Mouse (Mus musculus): ENCODE measurements around the gene Wdr62. TPM values are rescaled to one million over a fixed set of nuclear protein-coding genes. Genes with fewer than 3 reads are reported as not detected.

The Wdr62 gene
- polyA plus RNA-seq, 1 experiment, result 14.8 TPM

DNA sequence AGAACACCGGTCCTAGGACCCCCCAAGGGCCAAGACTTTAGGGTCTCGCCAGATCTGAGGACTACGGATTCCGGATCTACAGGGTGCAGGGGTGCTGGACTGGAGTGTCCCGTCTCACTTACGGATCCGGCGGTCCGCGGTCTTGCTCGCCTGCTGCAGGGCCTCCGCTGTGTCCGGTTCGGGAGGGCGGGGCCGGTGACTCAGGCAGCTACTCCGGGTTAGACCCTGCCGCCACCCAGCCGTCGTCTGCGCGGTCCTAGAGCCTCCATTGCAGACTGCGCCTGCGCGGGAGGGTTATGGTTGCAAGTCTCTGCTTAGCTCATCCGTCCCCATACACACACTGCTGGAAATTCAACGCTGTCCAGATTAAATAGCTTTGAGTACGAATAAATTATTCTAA is 85.3 kb downstream of the Wdr62 start:
- Histone ChIP-seq H3K27me3 (ENCODE audit: control insufficient read depth) (no peaks in the 10 kb centered on the region), H3K4me3 (replicated peaks) (peak overlapping the region; percentile 93), H3K9me3 (ENCODE audit: control insufficient read depth, low read length) (no peaks in the 10 kb centered on the region), H3K36me3 (ENCODE audit: control insufficient read depth) (peaks cover 35% of the 10 kb centered on the region), H3K4me1 (ENCODE audit: control insufficient read depth) (peaks cover 54% of the 10 kb centered on the region)
- no peak for TF ChIP-seq TAL1 (IDR thresholded peaks at IDR 0.05; ENCODE audit: low read length)
- TF ChIP-seq GATA1 (IDR thresholded peaks at IDR 0.05; ENCODE audit: low read length), result no peak

DNA sequence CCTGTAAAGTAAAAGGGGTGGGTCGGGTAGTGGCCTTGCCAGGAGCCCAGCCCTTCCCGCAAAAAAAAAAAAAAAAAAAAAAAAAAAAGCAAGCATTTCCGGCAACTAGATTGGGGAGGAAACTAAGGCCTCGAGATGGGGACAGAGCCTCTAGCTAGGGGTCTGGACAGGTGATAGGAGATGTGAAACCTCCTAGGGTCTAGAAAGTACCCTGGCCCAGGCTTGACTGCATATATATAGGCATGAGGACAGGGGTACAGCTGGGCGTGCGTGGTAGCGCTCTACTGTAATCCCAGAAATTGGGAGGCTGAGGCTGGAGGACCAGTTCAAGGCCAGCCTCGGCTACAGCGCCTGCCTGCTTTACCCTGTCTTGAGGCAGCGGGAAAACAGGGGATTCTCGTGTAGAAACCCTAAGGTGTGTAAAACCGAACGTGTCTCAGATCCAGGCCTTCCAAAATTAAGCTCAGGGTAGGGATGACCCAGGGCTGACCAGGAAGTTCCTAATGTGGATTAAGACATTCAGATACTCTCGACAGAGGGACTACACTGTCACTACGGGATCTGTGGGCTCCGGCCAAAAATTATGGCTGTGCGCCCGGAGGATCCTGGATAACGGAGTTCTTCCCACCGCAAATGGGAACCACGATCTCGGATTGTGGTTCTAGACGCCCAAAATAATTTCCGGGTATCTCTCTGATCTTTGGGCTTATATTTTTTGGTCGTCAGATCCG is 86.0 kb downstream of the Wdr62 start:
- Histone ChIP-seq H3K9me3 (ENCODE audit: control insufficient read depth, low read length) (no peaks in the 10 kb centered on the region), H3K36me3 (ENCODE audit: control insufficient read depth) (peaks cover 41% of the 10 kb centered on the region), H3K4me3 (replicated peaks) (peak overlapping the region; percentile 93), H3K27me3 (ENCODE audit: control insufficient read depth) (no peaks in the 10 kb centered on the region), H3K4me1 (ENCODE audit: control insufficient read depth) (peaks cover 54% of the 10 kb centered on the region)
- TF ChIP-seq TAL1 (IDR thresholded peaks at IDR 0.05; ENCODE audit: low read length) (no peak), GATA1 (IDR thresholded peaks at IDR 0.05; ENCODE audit: low read length) (no peak)

DNA sequence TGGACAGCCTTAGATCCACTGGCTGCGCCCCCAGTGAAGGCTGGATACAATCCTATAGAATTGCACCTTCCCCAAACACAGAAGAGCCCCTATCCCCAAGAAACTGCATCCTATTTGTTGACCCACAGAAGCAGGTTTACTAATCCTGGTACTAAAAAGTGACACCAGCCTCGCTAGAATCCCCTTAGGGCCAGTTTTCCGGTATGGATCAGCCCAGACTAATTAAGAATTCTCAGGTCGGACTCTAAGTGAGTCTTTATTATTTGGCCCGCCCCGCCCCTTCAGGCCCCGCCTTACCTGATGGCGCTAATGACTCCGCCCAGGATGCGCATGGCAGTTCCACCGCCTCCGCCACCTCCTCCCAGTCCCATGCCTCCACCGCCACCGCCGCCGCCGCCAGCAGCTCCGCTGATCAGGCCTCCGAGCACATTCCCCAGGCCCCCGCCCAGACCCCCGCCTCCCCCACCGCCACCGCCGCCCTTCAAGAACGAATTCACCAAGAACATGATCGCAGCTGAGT is 86.6 kb downstream of the Wdr62 start:
- Histone ChIP-seq H3K27me3 (ENCODE audit: control insufficient read depth) (no peaks in the 10 kb centered on the region), H3K36me3 (ENCODE audit: control insufficient read depth) (peaks cover 47% of the 10 kb centered on the region), H3K9me3 (ENCODE audit: control insufficient read depth, low read length) (no peaks in the 10 kb centered on the region), H3K4me1 (ENCODE audit: control insufficient read depth) (peaks cover 53% of the 10 kb centered on the region), H3K4me3 (replicated peaks) (peak overlapping the region; percentile 93)
- TF ChIP-seq TAL1 (IDR thresholded peaks at IDR 0.05; ENCODE audit: low read length), result no peak
- no peak for TF ChIP-seq GATA1 (IDR thresholded peaks at IDR 0.05; ENCODE audit: low read length)

DNA sequence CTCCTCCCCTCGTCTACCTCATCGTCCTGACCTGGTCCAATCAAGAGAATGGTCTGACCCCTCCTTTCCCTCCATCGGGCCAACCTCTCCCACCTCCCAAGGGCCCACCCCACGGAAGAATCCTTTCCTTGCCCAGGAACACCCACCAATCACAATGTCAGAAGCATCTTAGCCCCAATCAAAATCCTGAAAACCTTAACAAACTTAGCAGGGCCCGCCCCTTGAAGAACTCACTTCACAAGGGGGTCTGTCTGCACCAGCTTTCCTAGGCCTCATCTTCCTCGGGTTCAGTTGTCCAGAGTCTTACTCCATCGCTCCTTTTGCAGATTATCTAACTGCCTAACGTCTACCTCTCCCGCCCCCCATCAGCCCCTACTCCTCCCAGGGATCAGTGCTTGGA is 87.2 kb downstream of the Wdr62 start:
- H3K27me3 ChIP-seq (ENCODE audit: control insufficient read depth), result no peaks in the 10 kb centered on the region
- H3K9me3 ChIP-seq (ENCODE audit: control insufficient read depth, low read length), result no peaks in the 10 kb centered on the region
- TF ChIP-seq GATA1 (IDR thresholded peaks at IDR 0.05; ENCODE audit: low read length) (no peak), TAL1 (IDR thresholded peaks at IDR 0.05; ENCODE audit: low read length) (no peak)
- H3K4me3 ChIP-seq (replicated peaks), result peak overlapping the region; percentile 93
- peaks cover 53% of the 10 kb centered on the region for H3K36me3 ChIP-seq (ENCODE audit: control insufficient read depth)
- H3K4me1 ChIP-seq (ENCODE audit: control insufficient read depth), result peaks cover 48% of the 10 kb centered on the region

DNA sequence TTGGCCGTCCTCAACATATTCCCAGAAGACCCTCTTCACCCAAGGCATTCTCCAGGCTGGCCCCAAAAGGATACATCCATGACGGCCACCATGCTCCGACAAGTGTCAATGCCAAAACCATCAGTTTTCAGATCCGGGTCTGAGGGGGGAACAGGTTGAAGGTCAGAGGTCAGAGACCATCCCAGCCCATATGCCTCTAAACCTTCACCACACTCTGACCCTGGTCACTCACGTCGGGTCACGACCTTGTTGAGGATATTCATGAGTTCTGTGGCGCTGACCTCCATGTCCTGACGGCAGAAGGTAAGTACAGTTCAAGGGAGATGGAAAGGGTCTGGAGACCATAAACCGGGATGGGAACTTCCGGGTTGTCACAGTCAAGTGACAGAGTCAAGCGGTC is 88.1 kb downstream of the Wdr62 start:
- Histone ChIP-seq H3K27me3 (ENCODE audit: control insufficient read depth) (no peaks in the 10 kb centered on the region), H3K4me3 (replicated peaks) (no peak overlapping the region), H3K4me1 (ENCODE audit: control insufficient read depth) (peaks cover 44% of the 10 kb centered on the region), H3K9me3 (ENCODE audit: control insufficient read depth, low read length) (no peaks in the 10 kb centered on the region), H3K36me3 (ENCODE audit: control insufficient read depth) (peaks cover 62% of the 10 kb centered on the region)
- no peak for TF ChIP-seq GATA1 (IDR thresholded peaks at IDR 0.05; ENCODE audit: low read length)
- no peak for TF ChIP-seq TAL1 (IDR thresholded peaks at IDR 0.05; ENCODE audit: low read length)

Other genes with a start within 250 kb of the Wdr62 start
- 0.02 TPM in 1 of 2 replicates, not detected in the other for gene Zfp14, start 229.0 kb downstream of the Wdr62 start, polyA plus RNA-seq (2012)
- 0.02 TPM in 1 of 2 replicates, not detected in the other for gene Zfp82, start 207.5 kb downstream of the Wdr62 start, polyA plus RNA-seq (2012)
- not detected in 2 replicates for gene Gm26920, start 190.0 kb downstream of the Wdr62 start, polyA plus RNA-seq (2012)
- not detected in 2 replicates for gene Zfp566, start 189.9 kb downstream of the Wdr62 start, polyA plus RNA-seq (2012)
- gene Zfp260, start 185.6 kb downstream of the Wdr62 start, polyA plus RNA-seq (2012), result not detected in 2 replicates
- gene Zfp382, start 158.5 kb downstream of the Wdr62 start, polyA plus RNA-seq (2012), result 0.11 TPM in 1 of 2 replicates, not detected in the other
- gene Zfp146, start 110.7 kb downstream of the Wdr62 start, polyA plus RNA-seq (2012), result 0.14 and 0.46 TPM in 2 replicates
- gene Cox7a1, start 96.3 kb downstream of the Wdr62 start, polyA plus RNA-seq (2012), result 0.12 TPM in 1 of 2 replicates, not detected in the other
- 17.1 and 21.2 TPM in 2 replicates for gene Capns1, start 81.6 kb downstream of the Wdr62 start, polyA plus RNA-seq (2012)
- 9.4 and 10.9 TPM in 2 replicates for gene Polr2i, start 48.5 kb downstream of the Wdr62 start, polyA plus RNA-seq (2012)
- gene Tbcb, start 48.1 kb downstream of the Wdr62 start, polyA plus RNA-seq (2012), result 2.6 and 4.1 TPM in 2 replicates
- not detected in 2 replicates for gene Ovol3, start 44.7 kb downstream of the Wdr62 start, polyA plus RNA-seq (2012)
- gene Thap8, start 325 bp downstream of the Wdr62 start, polyA plus RNA-seq (2012), result 0.04 TPM in 1 of 2 replicates, not detected in the other
- gene Clip3, start 11.3 kb upstream of the Wdr62 start, polyA plus RNA-seq (2012), result not detected in 2 replicates
- 2.1 and 2.8 TPM in 2 replicates for gene Alkbh6, start 28.3 kb upstream of the Wdr62 start, polyA plus RNA-seq (2012)
- gene Syne4, start 34.4 kb upstream of the Wdr62 start, polyA plus RNA-seq (2012), result 0.04 and 0.13 TPM in 2 replicates
- gene E130208F15Rik, start 41.3 kb upstream of the Wdr62 start, polyA plus RNA-seq (2012), result not detected in 2 replicates
- 0.45 and 0.47 TPM in 2 replicates for gene Sdhaf1, start 43.5 kb upstream of the Wdr62 start, polyA plus RNA-seq (2012)
- 0.05 TPM in 1 of 2 replicates, not detected in the other for gene Lrfn3, start 82.4 kb upstream of the Wdr62 start, polyA plus RNA-seq (2012)
- 0.91 and 1.6 TPM in 2 replicates for gene Tyrobp, start 133.3 kb upstream of the Wdr62 start, polyA plus RNA-seq (2012)
- not detected in 2 replicates for gene Hcst, start 139.4 kb upstream of the Wdr62 start, polyA plus RNA-seq (2012)
- gene Nfkbid, start 141.3 kb upstream of the Wdr62 start, polyA plus RNA-seq (2012), result 0.23 and 0.30 TPM in 2 replicates
- 0.13 and 0.33 TPM in 2 replicates for gene Aplp1, start 165.1 kb upstream of the Wdr62 start, polyA plus RNA-seq (2012)
- gene Kirrel2, start 177.3 kb upstream of the Wdr62 start, polyA plus RNA-seq (2012), result 0.02 and 0.05 TPM in 2 replicates
- gene Nphs1, start 177.9 kb upstream of the Wdr62 start, polyA plus RNA-seq (2012), result not detected in 2 replicates
- gene Prodh2, start 213.2 kb upstream of the Wdr62 start, polyA plus RNA-seq (2012), result 0.11 and 0.36 TPM in 2 replicates